Mouse (Mus musculus) liver, adult 2 months (tissue): ENCODE measurements around the gene S100a6. TPM values are rescaled to one million over a fixed set of nuclear protein-coding genes. Genes with fewer than 3 reads are reported as not detected.
A peak's percentile ranks its signal among the peaks of the same experiment; 100 is the strongest.

Experiments used
- DNase-seq: peaks from one replicate; pipeline ENCODE4 v3.0.0-alpha.2; 2011; ENCODE audit warnings: low read depth, low spot score; ENCODE audit errors: extremely low read depth
- H3K27ac ChIP-seq: fragments of 200-500 bp; replicated peaks from 2 replicates; pipeline ENCODE4 v1.5.1; 2012; ENCODE audit warnings: low read depth, mild to moderate bottlenecking, control low read depth, inconsistent platforms, low read length; ENCODE audit not compliant: insufficient read depth
- H3K27me3 ChIP-seq: fragments of 200-500 bp; 2 replicates; pipeline ENCODE4 v1.6.1; 2012; ENCODE audit warnings: mild to moderate bottlenecking, moderate library complexity, low read length, inconsistent platforms; ENCODE audit not compliant: control insufficient read depth, insufficient read depth
- H3K36me3 ChIP-seq: fragments of 200-500 bp; 2 replicates; pipeline ENCODE4 v1.6.1; 2012; ENCODE audit warnings: low read length, inconsistent platforms; ENCODE audit not compliant: control insufficient read depth, insufficient read depth
- H3K4me1 ChIP-seq: fragments of 200-500 bp; 2 replicates; pipeline ENCODE4 v1.6.1; 2011; ENCODE audit warnings: low read length; ENCODE audit not compliant: control insufficient read depth, insufficient read depth
- H3K4me3 ChIP-seq: fragments of 200-500 bp; 2 replicates; pipeline ENCODE4 v1.5.1; 2011; ENCODE audit warnings: low read depth, mild to moderate bottlenecking, control low read depth, low read length, moderate library complexity; ENCODE audit not compliant: insufficient read depth
- H3K79me2 ChIP-seq: fragments of 200-500 bp; 2 replicates; pipeline ENCODE4 v1.6.1; 2012; ENCODE audit warnings: inconsistent platforms, mild to moderate bottlenecking, low read length, moderate library complexity; ENCODE audit not compliant: control insufficient read depth, insufficient read depth
- H3K9ac ChIP-seq: fragments of 200-500 bp; 2 replicates; pipeline ENCODE4 v1.6.1; 2012; ENCODE audit warnings: low read depth, mild to moderate bottlenecking, control low read depth, inconsistent platforms, low read length
- CTCF ChIP-seq: fragments of 200-500 bp; IDR thresholded peaks from 2 replicates; pipeline ENCODE4 v1.5.1; 2011; ENCODE audit warnings: low read depth, low read length, control low read depth
- POLR2A ChIP-seq: fragments of 200-500 bp; IDR thresholded peaks from 2 replicates; pipeline ENCODE4 v1.6.1; 2011; ENCODE audit warnings: low read length, control low read depth; ENCODE audit not compliant: insufficient read depth; ENCODE audit errors: extremely low read depth
- WGBS: fragments of 180-500 bp; shearing (Covaris S2); methylation state at CpG from one replicate; pipeline ENCODE4 v1.1.7; 2018; 5-methylcytosine and 5-hydroxymethylcytosine counted together
- polyA plus RNA-seq: library from polyadenylated mRNA; depleted of rRNA; stranded (reverse); fragments of >200 nt; gene quantifications from 2 replicates; pipeline ENCODE4 v1.2.3, GENCODE M21; 2012; rRNA removed
- total RNA-seq: library from RNA; depleted of rRNA; stranded (reverse); fragments of >200 nt; gene quantifications from 2 replicates; pipeline ENCODE4 v1.2.3, GENCODE M21; 2014; rRNA removed

Gene S100a6
- total RNA-seq (2.4 and 3.6 TPM in 2 replicates), polyA plus RNA-seq (4.7 and 8.1 TPM in 2 replicates)

DNA sequence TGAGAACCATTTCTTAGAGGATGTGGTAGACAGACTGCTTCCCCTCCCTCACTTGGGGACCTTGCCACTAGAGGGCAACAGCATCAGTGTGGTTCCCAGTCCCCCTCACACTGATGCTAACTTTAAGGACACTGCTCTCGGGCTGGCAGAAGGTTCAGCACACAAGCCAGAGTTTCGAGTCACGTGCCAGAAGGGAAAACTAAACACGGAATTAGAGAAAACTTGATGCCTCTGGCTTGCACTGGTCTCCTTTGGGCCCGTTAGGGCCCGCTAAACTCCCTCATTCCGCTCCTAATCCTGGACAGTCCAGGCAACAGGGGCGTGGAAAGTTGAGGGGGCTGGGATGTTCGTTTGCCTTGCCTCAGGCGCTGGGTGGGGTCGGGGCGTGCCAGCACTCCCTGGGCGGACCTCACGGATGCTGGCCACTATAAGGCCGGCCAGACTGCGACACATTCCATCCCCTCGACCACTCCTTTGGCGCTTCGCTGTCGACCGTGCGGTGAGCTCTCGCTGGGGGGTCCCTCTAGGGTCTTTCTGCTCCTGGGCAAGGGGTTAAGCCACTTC is at the start of gene S100a6:
TSS of gene S100a6 (plus strand) at position 155 of the 564 bp plus-strand sequence.
- no peaks in the 10 kb centered on the region for H3K36me3 ChIP-seq
- no peaks in the 10 kb centered on the region for H3K4me1 ChIP-seq
- TF ChIP-seq POLR2A: no peak
- peak; percentile 65 for TF ChIP-seq CTCF
- 3% methylated on average over 23 of the region's 23 CpGs for WGBS
- no peak within 1 kb of the TSS for H3K9ac ChIP-seq
- no peak within 1 kb of the TSS for H3K27ac ChIP-seq
- no peaks in the 10 kb centered on the region for H3K27me3 ChIP-seq
- DNase-seq: no peak
- H3K4me3 ChIP-seq: peak within 1 kb of the TSS; percentile 36
- no peaks in the 10 kb centered on the region for H3K79me2 ChIP-seq

DNA sequence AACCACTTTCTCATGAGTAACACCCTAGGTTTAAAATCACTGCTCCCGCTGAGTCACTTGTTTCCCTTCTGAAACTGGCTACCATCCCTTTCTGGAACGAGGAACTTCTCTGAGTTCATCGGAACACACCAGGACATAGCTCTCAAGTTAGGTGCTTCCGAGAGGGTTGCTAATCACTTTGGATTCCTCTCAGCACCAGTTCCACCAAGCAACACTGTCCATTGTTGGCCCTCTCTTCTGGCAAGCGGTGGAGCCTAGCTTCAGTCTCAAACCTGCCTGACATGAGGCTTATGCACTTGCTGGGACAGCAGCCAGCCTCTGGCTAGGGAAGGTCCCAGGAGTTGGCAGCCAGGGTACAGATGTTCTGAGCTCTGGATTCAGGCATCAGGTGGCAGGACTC is 38.0 kb upstream of the S100a6 start:
- DNase-seq: no peak
- H3K4me1 ChIP-seq: no peaks in the 10 kb centered on the region
- no peak overlapping the region for H3K9ac ChIP-seq
- H3K79me2 ChIP-seq: no peaks in the 10 kb centered on the region
- H3K4me3 ChIP-seq: no peak overlapping the region
- no peaks in the 10 kb centered on the region for H3K36me3 ChIP-seq
- H3K27ac ChIP-seq: no peak overlapping the region
- WGBS: 84% methylated on average over 5 of the region's 5 CpGs
- TF ChIP-seq POLR2A (no peak), CTCF (no peak)
- H3K27me3 ChIP-seq: no peaks in the 10 kb centered on the region; the same call in 1 of the 2 replicates

DNA sequence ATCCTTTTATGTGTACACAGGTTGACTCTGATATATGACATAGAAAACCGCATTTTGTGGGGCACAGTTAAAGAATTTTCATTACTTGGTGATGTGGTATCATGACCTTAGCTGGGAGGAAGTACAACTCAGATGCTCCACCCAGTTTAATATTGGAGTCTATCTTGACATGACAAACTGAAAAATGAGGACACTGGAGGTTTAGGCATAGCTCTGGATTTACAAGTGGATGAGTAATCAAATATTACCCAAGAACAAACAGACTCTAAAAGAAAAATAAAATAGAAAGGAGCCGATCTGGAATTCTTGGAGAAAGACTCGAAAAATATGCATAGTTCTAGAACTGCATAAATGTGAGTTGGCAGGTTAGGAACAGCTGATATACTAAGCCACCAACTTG is 37.4 kb upstream of the S100a6 start:
- Histone ChIP-seq H3K36me3 (no peaks in the 10 kb centered on the region), H3K27me3 (no peaks in the 10 kb centered on the region; the same call in 1 of the 2 replicates), H3K4me1 (no peaks in the 10 kb centered on the region), H3K27ac (no peak overlapping the region), H3K4me3 (no peak overlapping the region), H3K79me2 (no peaks in the 10 kb centered on the region), H3K9ac (no peak overlapping the region)
- WGBS: 63% methylated on average over 3 of the region's 3 CpGs
- no peak for TF ChIP-seq POLR2A
- TF ChIP-seq CTCF: no peak
- DNase-seq: no peak

DNA sequence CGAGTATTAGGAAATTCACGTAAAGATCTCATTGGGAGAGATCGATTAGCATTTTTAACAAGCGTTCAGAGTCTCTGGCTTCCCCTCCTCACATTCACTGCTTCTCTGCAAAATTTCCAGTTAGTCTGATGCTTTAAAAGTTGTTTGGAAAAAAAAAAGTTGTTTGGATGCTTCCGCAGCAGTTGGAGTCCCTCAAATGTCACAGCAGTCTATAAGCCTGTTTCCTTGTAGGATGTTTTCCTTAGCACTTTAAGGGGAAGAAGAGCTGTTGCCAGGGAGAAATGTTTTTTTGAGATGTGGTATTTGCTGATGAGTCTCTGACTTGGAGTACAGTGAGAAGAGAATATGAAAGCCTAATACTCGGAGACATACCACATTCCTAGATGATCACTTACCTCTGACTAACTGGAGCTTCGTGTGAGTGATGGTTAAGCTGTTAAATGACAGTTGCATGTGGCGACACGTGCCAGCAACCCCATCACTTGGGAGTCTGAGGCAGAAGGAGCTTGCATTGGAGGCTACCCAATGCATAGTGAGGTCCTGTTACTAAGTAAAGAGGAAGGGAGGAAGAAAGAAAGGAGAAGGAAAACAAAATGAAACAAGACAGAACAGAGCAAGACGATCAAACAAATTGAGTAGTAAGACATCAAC is 36.2 kb upstream of the S100a6 start:
- Histone ChIP-seq H3K36me3 (no peaks in the 10 kb centered on the region), H3K27me3 (no peaks in the 10 kb centered on the region; the same call in 1 of the 2 replicates), H3K27ac (no peak overlapping the region), H3K79me2 (no peaks in the 10 kb centered on the region), H3K4me3 (no peak overlapping the region), H3K4me1 (no peaks in the 10 kb centered on the region), H3K9ac (no peak overlapping the region)
- TF ChIP-seq CTCF: no peak
- TF ChIP-seq POLR2A: no peak
- DNase-seq: no peak
- WGBS: 73% methylated on average over 10 of the region's 10 CpGs

DNA sequence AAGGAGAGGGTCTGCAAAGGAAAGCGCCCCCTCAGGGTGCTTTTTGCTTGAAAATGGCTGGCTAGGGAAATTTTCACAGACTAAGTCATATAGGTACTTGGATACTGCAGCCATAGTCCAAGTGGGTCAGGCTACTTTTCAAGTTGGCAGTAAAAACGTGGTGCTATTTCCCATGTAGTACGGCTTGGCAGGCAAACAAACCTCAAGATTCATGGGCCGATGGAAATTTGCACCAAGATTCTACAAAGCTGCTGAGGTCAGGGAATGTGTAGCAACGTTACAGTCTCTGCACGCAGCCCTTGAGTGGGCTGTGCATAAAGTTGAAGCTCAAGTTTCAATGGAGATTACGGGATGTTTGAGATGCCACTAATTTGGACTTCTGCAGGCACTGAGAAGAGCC is 33.2 kb upstream of the S100a6 start:
- H3K79me2 ChIP-seq: no peaks in the 10 kb centered on the region
- H3K27me3 ChIP-seq: no peaks in the 10 kb centered on the region
- no peak overlapping the region for H3K27ac ChIP-seq
- TF ChIP-seq POLR2A (no peak), CTCF (no peak)
- H3K4me3 ChIP-seq: no peak overlapping the region
- no peak overlapping the region for H3K9ac ChIP-seq
- 78% methylated on average over 7 of the region's 7 CpGs for WGBS
- no peaks in the 10 kb centered on the region for H3K4me1 ChIP-seq
- DNase-seq: no peak
- no peaks in the 10 kb centered on the region for H3K36me3 ChIP-seq

DNA sequence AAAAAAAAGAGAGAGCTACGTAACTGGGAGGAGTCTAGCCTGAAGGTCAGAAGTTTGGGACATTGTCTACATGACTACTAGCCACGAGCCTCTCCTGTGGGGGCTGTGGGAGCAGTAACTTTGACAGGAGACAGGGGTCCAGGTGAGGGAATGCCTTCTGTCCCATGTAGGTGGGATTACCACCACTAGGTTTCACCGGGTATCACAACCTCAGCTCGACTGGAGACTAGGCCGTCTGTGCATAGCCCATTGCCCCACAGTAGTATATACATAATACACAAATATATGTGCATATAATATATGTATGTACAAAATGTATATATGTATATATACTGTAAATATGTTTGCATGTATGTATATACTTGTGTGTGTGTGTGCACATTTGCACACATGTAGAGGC is 31.5 kb upstream of the S100a6 start:
- whole genome bisulfite sequencing: 96% methylated on average over 5 of the region's 5 CpGs
- no peak for TF ChIP-seq POLR2A
- no peak for TF ChIP-seq CTCF
- H3K36me3 ChIP-seq: no peaks in the 10 kb centered on the region

More for the DNA sequence above, 31.5 kb upstream of the S100a6 start:
- no peak overlapping the region for H3K4me3 ChIP-seq
- no peak overlapping the region for H3K27ac ChIP-seq
- H3K9ac ChIP-seq: no peak overlapping the region
- no peaks in the 10 kb centered on the region for H3K4me1 ChIP-seq
- H3K27me3 ChIP-seq: no peaks in the 10 kb centered on the region
- H3K79me2 ChIP-seq: no peaks in the 10 kb centered on the region
- no peak for DNase-seq
